Mouse (Mus musculus): ENCODE measurements around the gene Rsph10b. TPM values are rescaled to one million over a fixed set of nuclear protein-coding genes. Genes with fewer than 3 reads are reported as not detected.

The Rsph10b gene
- polyA plus RNA-seq (2016; fragmentation: Nextera tagmentation; extraction: Ambion mirVana), result 2.4 and 2.6 TPM in 2 replicates

GRCm38 (mm10) chr5:143932831-143933230 lies at the start of gene Rsph10b:
TSS of gene Rsph10b (plus strand) at chr5:143933035.
- no peak for ATAC-seq (ENCODE audit: low FRiP score)
- Histone ChIP-seq H3K4me3 (no peak within 1 kb of the TSS), H3K27ac (no peak within 1 kb of the TSS), H3K36me3 (peaks cover 46% of the 10 kb centered on the region), H3K9me3 (replicated peaks) (no peaks in the 10 kb centered on the region), H3K4me2 (replicated peaks) (0 out of 2 replicates have a peak within 1 kb of the TSS, but pooled peaks have one; percentile 2), H3K4me1 (no peaks in the 10 kb centered on the region), H3K9ac (no peak within 1 kb of the TSS), H3K27me3 (no peaks in the 10 kb centered on the region)
- 15% methylated on average over 8 of the region's 8 CpGs for WGBS

- H3K9ac ChIP-seq, result no peak overlapping the region
- no peak overlapping the region for H3K4me3 ChIP-seq
- no peak for ATAC-seq (ENCODE audit: low FRiP score)
Measured at GRCm38 (mm10) chr5:143885274-143885673, 47.6 kb upstream of the Rsph10b start.

GRCm38 (mm10) chr5:143890741-143891140 lies 42.1 kb upstream of the Rsph10b start:
- no peak for ATAC-seq (ENCODE audit: low FRiP score)
- Histone ChIP-seq H3K27ac (no peak overlapping the region), H3K4me3 (no peak overlapping the region), H3K9me3 (replicated peaks) (0 out of 2 replicates have a peak, but pooled peaks cover 4% of the 10 kb centered on the region), H3K4me2 (replicated peaks) (no peak overlapping the region), H3K4me1 (no peaks in the 10 kb centered on the region), H3K9ac (no peak overlapping the region), H3K27me3 (no peaks in the 10 kb centered on the region), H3K36me3 (peaks cover 90% of the 10 kb centered on the region)
- 97% methylated on average over 6 of the region's 6 CpGs for WGBS

More at GRCm38 (mm10) chr5:143885274-143885673, 47.6 kb upstream of the Rsph10b start:
- WGBS, result 98% methylated on average over 3 of the region's 3 CpGs
- Histone ChIP-seq H3K36me3 (peaks cover 94% of the 10 kb centered on the region), H3K4me1 (no peaks in the 10 kb centered on the region), H3K27me3 (no peaks in the 10 kb centered on the region), H3K4me2 (replicated peaks) (no peak overlapping the region), H3K27ac (no peak overlapping the region), H3K9me3 (replicated peaks) (0 out of 2 replicates have a peak, but pooled peaks cover 7% of the 10 kb centered on the region)

- H3K4me2 ChIP-seq (replicated peaks), result no peak overlapping the region
- peaks cover 85% of the 10 kb centered on the region for H3K36me3 ChIP-seq
- no peaks in the 10 kb centered on the region for H3K27me3 ChIP-seq
- no peaks in the 10 kb centered on the region for H3K9me3 ChIP-seq (replicated peaks)
- no peak overlapping the region for H3K4me3 ChIP-seq
- no peaks in the 10 kb centered on the region for H3K4me1 ChIP-seq
- WGBS, result 84% methylated on average over 9 of the region's 9 CpGs
- ATAC-seq (ENCODE audit: low FRiP score), result no peak
- H3K9ac ChIP-seq, result no peak overlapping the region
- H3K27ac ChIP-seq, result no peak overlapping the region
Measured at GRCm38 (mm10) chr5:143892255-143892886, 40.5 kb upstream of the Rsph10b start.

GRCm38 (mm10) chr5:143893396-143893795 lies 39.4 kb upstream of the Rsph10b start:
- no peak for ATAC-seq (ENCODE audit: low FRiP score)
- Histone ChIP-seq H3K9me3 (replicated peaks) (no peaks in the 10 kb centered on the region), H3K9ac (no peak overlapping the region), H3K4me3 (no peak overlapping the region), H3K4me1 (no peaks in the 10 kb centered on the region), H3K4me2 (replicated peaks) (no peak overlapping the region), H3K27me3 (no peaks in the 10 kb centered on the region), H3K36me3 (peaks cover 86% of the 10 kb centered on the region), H3K27ac (no peak overlapping the region)
- 85% methylated on average over 5 of the region's 5 CpGs for WGBS

GRCm38 (mm10) chr5:143897635-143898330 lies 35.1 kb upstream of the Rsph10b start, which contains the start of gene Ankrd61:
TSS of gene Ankrd61 (minus strand) at chr5:143897685.
- Histone ChIP-seq H3K9ac (no peak within 1 kb of the TSS), H3K27me3 (no peaks in the 10 kb centered on the region), H3K4me2 (replicated peaks) (no peak within 1 kb of the TSS), H3K4me3 (no peak within 1 kb of the TSS), H3K4me1 (no peaks in the 10 kb centered on the region), H3K36me3 (peaks cover 88% of the 10 kb centered on the region), H3K9me3 (replicated peaks) (no peaks in the 10 kb centered on the region), H3K27ac (no peak within 1 kb of the TSS)
- ATAC-seq (ENCODE audit: low FRiP score), result no peak
- 90% methylated on average over 14 of the region's 14 CpGs for WGBS

GRCm38 (mm10) chr5:143902111-143902510 lies 30.7 kb upstream of the Rsph10b start:
- Histone ChIP-seq H3K4me3 (no peak overlapping the region), H3K27ac (no peak overlapping the region), H3K36me3 (peaks cover 94% of the 10 kb centered on the region), H3K9me3 (replicated peaks) (no peaks in the 10 kb centered on the region), H3K4me2 (replicated peaks) (no peak overlapping the region), H3K27me3 (no peaks in the 10 kb centered on the region), H3K4me1 (no peaks in the 10 kb centered on the region), H3K9ac (no peak overlapping the region)
- ATAC-seq (ENCODE audit: low FRiP score), result no peak
- 86% methylated on average over 3 of the region's 3 CpGs for WGBS

- Histone ChIP-seq H3K4me3 (no peak overlapping the region), H3K27me3 (no peaks in the 10 kb centered on the region), H3K36me3 (peaks cover 82% of the 10 kb centered on the region), H3K9me3 (replicated peaks) (no peaks in the 10 kb centered on the region), H3K4me1 (peaks cover 16% of the 10 kb centered on the region), H3K9ac (no peak overlapping the region), H3K27ac (no peak overlapping the region), H3K4me2 (replicated peaks) (no peak overlapping the region)
- 95% methylated on average over 4 of the region's 4 CpGs for WGBS
- no peak for ATAC-seq (ENCODE audit: low FRiP score)
Measured at GRCm38 (mm10) chr5:143903813-143904212, 29.0 kb upstream of the Rsph10b start.

- no peak for ATAC-seq (ENCODE audit: low FRiP score)
- Histone ChIP-seq H3K27me3 (no peaks in the 10 kb centered on the region), H3K36me3 (peaks cover 56% of the 10 kb centered on the region), H3K9me3 (replicated peaks) (no peaks in the 10 kb centered on the region), H3K4me1 (peaks cover 26% of the 10 kb centered on the region), H3K9ac (no peak overlapping the region), H3K27ac (no peak overlapping the region), H3K4me2 (replicated peaks) (no peak overlapping the region), H3K4me3 (no peak overlapping the region)
- 88% methylated on average over 8 of the region's 8 CpGs for WGBS
Measured at GRCm38 (mm10) chr5:143906429-143906828, 26.4 kb upstream of the Rsph10b start.

GRCm38 (mm10) chr5:143908926-143909325 lies 23.9 kb upstream of the Rsph10b start:
- Histone ChIP-seq H3K4me1 (peaks cover 26% of the 10 kb centered on the region), H3K4me2 (replicated peaks) (peak overlapping the region; percentile 80), H3K4me3 (peak overlapping the region; percentile 68), H3K27ac (peak overlapping the region; percentile 77), H3K36me3 (peaks cover 37% of the 10 kb centered on the region), H3K27me3 (no peaks in the 10 kb centered on the region), H3K9me3 (replicated peaks) (no peaks in the 10 kb centered on the region), H3K9ac (peak overlapping the region; percentile 64)
- ATAC-seq (ENCODE audit: low FRiP score), result no peak
- WGBS, result 3% methylated on average over 9 of the region's 9 CpGs

- no peaks in the 10 kb centered on the region for H3K27me3 ChIP-seq
- H3K4me2 ChIP-seq (replicated peaks), result peak within 1 kb of the TSS; percentile 80
- peaks cover 26% of the 10 kb centered on the region for H3K4me1 ChIP-seq
- under 1% methylated on average over 70 of the region's 70 CpGs for WGBS
- H3K4me3 ChIP-seq, result peak within 1 kb of the TSS; percentile 68
- H3K27ac ChIP-seq, result peak within 1 kb of the TSS; percentile 77
- H3K9ac ChIP-seq, result peak within 1 kb of the TSS; percentile 64
- peak; percentile 99 for ATAC-seq (ENCODE audit: low FRiP score)
- H3K9me3 ChIP-seq (replicated peaks), result no peaks in the 10 kb centered on the region
- H3K36me3 ChIP-seq, result peaks cover 34% of the 10 kb centered on the region
Measured at GRCm38 (mm10) chr5:143909417-143910400, 23.1 kb upstream of the Rsph10b start, which contains the start of the genes Aimp2 and Pms2. TSS of gene Aimp2 (minus strand) at chr5:143909847. TSS of gene Pms2 (plus strand) at chr5:143909964.

- peaks cover 55% of the 10 kb centered on the region for H3K36me3 ChIP-seq
Measured at GRCm38 (mm10) chr5:143916221-143916620, 16.6 kb upstream of the Rsph10b start.

More at GRCm38 (mm10) chr5:143916221-143916620, 16.6 kb upstream of the Rsph10b start:
- H3K9ac ChIP-seq, result no peak overlapping the region
- no peak overlapping the region for H3K4me2 ChIP-seq (replicated peaks)
- H3K27me3 ChIP-seq, result no peaks in the 10 kb centered on the region
- 92% methylated on average over 9 of the region's 9 CpGs for WGBS
- no peak overlapping the region for H3K4me3 ChIP-seq
- no peak overlapping the region for H3K27ac ChIP-seq
- ATAC-seq (ENCODE audit: low FRiP score), result no peak
- no peaks in the 10 kb centered on the region for H3K4me1 ChIP-seq
- H3K9me3 ChIP-seq (replicated peaks), result no peaks in the 10 kb centered on the region
